Mouse (Mus musculus) yolk sac, embryonic 10.5 days (tissue): ENCODE results near the gene Ahctf1.
"Not testable (repeated sequence)": the region's sequence is repeated elsewhere in the genome, so short reads cannot be mapped to it uniquely, and the experiment has no call there.

ENCODE experiments used
- DNase-seq: peaks from one replicate; pipeline ENCODE4 v3.0.0-alpha.2; 2017; ENCODE audit warnings: low spot score

The Ahctf1 gene

GRCm38 (mm10) chr1:179803513-179804139, at the start of gene Ahctf1:
TSS of gene Ahctf1 (minus strand) at chr1:179803680.
- DNase-seq: peak; percentile 98

- DNase-seq: peak; percentile 88
Observed at GRCm38 (mm10) chr1:179847759-179848389, 44.4 kb upstream of the Ahctf1 start.

- DNase-seq: no peak
Observed at GRCm38 (mm10) chr1:179847173-179847572, 43.7 kb upstream of the Ahctf1 start.

- no peak for DNase-seq
Observed at GRCm38 (mm10) chr1:179845832-179846499, 42.5 kb upstream of the Ahctf1 start.

GRCm38 (mm10) chr1:179844894-179845293, 41.4 kb upstream of the Ahctf1 start:
- DNase-seq: peak; percentile 60

- DNase-seq: no peak
Observed at GRCm38 (mm10) chr1:179843981-179844380, 40.5 kb upstream of the Ahctf1 start.

- no peak for DNase-seq
Observed at GRCm38 (mm10) chr1:179842568-179842967, 39.1 kb upstream of the Ahctf1 start.

GRCm38 (mm10) chr1:179836426-179837404, 33.2 kb upstream of the Ahctf1 start:
- no peak for DNase-seq

GRCm38 (mm10) chr1:179835753-179836425, 32.4 kb upstream of the Ahctf1 start:
- no peak for DNase-seq

GRCm38 (mm10) chr1:179833596-179833995, 30.1 kb upstream of the Ahctf1 start:
- no peak for DNase-seq

GRCm38 (mm10) chr1:179832710-179833240, 29.3 kb upstream of the Ahctf1 start:
- DNase-seq: no peak

GRCm38 (mm10) chr1:179828900-179829299, 25.4 kb upstream of the Ahctf1 start:
- no peak for DNase-seq

- DNase-seq: no peak
Observed at GRCm38 (mm10) chr1:179828051-179828450, 24.6 kb upstream of the Ahctf1 start.

GRCm38 (mm10) chr1:179824549-179824948, 21.1 kb upstream of the Ahctf1 start:
- no peak for DNase-seq

GRCm38 (mm10) chr1:179818490-179819278, 15.2 kb upstream of the Ahctf1 start:
- not testable (repeated sequence) for DNase-seq

GRCm38 (mm10) chr1:179814616-179815015, 11.1 kb upstream of the Ahctf1 start:
- no peak for DNase-seq

GRCm38 (mm10) chr1:179813385-179813784, 9.9 kb upstream of the Ahctf1 start:
- no peak for DNase-seq

- no peak for DNase-seq
Observed at GRCm38 (mm10) chr1:179808300-179808699, 4.8 kb upstream of the Ahctf1 start.

GRCm38 (mm10) chr1:179807468-179807867, 4.0 kb upstream of the Ahctf1 start:
- DNase-seq: no peak

- DNase-seq: peak; percentile 70
Observed at GRCm38 (mm10) chr1:179805751-179806150, 2.3 kb upstream of the Ahctf1 start.
